Mouse (Mus musculus) G1E (cell line): ENCODE data around the gene Cask.

ENCODE experiments used
- GATA1 ChIP-seq: IDR thresholded peaks from 2 replicates; pipeline ENCODE4 v1.6.1; 2012; ENCODE audit warnings: borderline replicate concordance, low read length, inconsistent platforms, mixed read lengths
- POLR2AphosphoS5 ChIP-seq: IDR thresholded peaks from 2 replicates; pipeline ENCODE4 v1.6.1; 2012; ENCODE audit warnings: low read depth, low read length, inconsistent platforms; ENCODE audit not compliant: insufficient replicate concordance

DNA sequence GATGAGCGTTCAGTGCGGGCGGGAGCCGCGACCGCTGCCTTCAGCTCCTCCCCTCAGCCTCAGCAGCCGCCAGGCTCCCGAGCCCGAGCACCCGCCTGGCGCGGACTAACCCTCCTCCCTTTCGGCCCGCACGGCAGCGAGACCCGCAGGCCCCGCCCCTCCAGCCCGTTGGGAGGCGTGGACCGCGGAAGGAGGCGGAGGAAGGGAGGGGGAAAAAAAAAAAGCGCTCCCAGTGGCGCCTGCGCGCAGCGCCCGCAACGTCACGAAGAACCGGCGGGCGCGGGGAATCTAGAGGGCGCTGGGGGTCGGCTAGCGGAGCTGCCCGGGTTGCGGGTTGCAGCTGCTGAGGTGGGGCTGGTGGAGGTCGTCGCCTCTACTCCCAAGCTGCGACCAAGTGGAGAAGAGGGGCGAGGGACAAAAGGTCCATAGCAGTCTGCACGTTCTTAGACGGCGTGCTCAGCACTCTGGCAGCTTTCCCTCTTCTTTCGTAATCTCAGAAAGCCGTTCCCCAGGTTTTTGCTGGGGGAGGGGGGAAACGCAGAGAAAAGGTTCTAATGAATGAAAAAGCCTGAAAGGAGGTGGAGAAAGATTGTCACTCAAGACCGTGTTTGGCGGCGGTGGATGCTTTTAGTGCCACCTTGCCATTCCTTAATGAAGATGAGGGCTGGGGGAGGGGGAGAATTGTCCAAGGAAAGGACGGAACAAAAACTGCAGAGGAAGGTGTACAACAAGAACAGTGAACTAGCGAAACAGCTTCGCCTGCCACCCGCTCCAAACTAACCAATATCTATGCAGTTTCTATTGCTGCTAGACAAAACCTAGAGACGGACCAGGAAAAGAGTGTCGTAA lies 4.3 kb downstream of the Cask start:
- no peak for TF ChIP-seq GATA1
- no peak for TF ChIP-seq POLR2AphosphoS5
